Mouse (Mus musculus) liver, adult 10 weeks (tissue): ENCODE data around the gene B3gnt6. TPM values are rescaled to one million over a fixed set of nuclear protein-coding genes. Genes with fewer than 3 reads are reported as not detected.

ENCODE experiments used
- polyA plus RNA-seq: library from polyadenylated mRNA; stranded (reverse); fragments of 350-450 nt; fragmentation: Illumina TruSeq; extraction: RNeasy Lipid Tissue Mini Kit (QIAGEN cat#74804); gene quantifications from one replicate; pipeline ENCODE4 v1.2.3, GENCODE M21; 2014; ENCODE audit warnings: low read depth, low replicate concordance

The B3gnt6 gene
- not detected for polyA plus RNA-seq

DNA sequence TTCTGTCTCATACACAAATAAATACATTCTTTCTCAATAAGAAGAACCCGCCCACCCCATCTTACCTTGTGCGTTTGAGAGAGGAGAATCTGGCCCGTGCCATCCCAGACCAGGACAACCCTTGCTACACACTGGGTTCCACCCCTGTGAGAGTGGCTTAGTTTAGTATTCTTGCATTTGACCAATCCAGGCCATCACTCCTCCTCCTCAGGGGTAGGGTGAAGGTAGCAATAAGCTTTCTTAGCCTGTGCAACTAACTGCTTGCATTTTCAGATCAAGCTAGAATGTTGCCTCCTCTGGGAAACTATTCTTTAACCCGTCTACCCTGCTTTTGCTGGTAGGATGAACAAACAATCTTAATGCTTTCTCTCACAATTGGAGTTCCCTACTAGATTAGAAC lies at the start of gene B3gnt6:
B3gnt6 (minus strand) TSS at position 101 of the 400 bp plus-strand sequence.

DNA sequence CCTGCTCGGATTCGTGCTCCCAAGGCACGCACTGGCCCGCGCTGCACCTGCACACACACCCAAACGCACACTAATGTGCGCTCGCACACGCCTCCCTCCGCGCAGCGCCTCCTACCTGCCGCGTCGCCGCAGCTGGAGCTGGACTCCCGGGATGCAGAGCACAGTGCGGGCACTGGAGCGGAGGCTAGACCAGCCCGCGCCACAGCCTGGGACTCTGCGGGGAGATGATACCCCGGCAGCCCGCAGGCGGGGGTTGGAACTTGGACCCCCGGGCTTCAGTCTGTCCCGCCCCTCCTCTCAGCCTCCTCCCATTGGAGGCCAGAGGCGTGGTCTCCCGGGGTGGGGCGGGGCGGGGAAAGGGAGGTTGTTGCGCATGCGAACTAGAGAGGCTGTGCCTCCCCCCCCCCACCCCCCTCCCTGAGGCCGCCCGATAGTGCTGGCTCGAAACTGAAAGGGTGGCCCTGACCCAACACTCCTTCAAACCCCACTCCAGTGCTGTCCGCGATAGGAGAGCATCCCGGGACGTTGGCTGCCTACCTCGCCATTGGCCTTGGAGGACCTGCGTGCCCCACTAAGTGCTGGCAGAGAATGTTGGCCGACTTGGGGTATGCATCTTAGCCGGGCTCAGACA lies 21.2 kb downstream of the B3gnt6 start, which contains the start of gene Capn5:
Capn5 (minus strand) TSS at position 346 of the 631 bp plus-strand sequence.

DNA sequence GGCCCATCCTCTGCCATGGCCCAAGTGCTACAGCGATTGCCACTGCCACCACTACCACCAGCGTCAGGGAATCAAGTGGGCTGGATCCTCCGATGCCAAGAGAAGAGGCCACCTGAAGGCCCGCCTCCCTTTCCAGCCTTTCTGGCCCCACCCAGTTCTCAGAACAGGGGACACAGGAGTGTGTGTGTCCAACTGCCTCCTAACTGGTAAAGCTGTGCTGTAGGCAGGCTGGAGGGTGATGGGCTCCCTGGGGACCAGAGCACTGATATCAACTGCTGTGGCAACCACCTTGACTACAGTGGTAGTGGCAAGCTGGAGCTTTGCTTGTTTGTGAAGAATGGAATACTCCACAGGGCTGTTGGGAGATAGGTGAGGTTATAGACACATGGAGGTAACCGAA lies 53.9 kb downstream of the B3gnt6 start, which contains the start of gene Omp:
Omp (minus strand) TSS at position 101 of the 400 bp plus-strand sequence.

Other genes starting within 250 kb of the B3gnt6 start
- gene Myo7a, start 80.0 kb downstream of the B3gnt6 start, polyA plus RNA-seq = 2.0 TPM
- gene Omp, start 54.0 kb downstream of the B3gnt6 start, polyA plus RNA-seq = not detected
- gene Capn5, start 21.2 kb downstream of the B3gnt6 start, polyA plus RNA-seq = 0.40 TPM
- 34.8 TPM for gene Acer3, start 121.7 kb upstream of the B3gnt6 start, polyA plus RNA-seq
- gene Tsku, start 161.8 kb upstream of the B3gnt6 start, polyA plus RNA-seq = 4.0 TPM
- not detected for gene Gucy2d, start 240.9 kb upstream of the B3gnt6 start, polyA plus RNA-seq